Mouse (Mus musculus): Measurements from ENCODE around the gene Arhgap10. TPM values are rescaled to one million over a fixed set of nuclear protein-coding genes. Genes with fewer than 3 reads are reported as not detected.

The Arhgap10 gene
- polyA plus RNA-seq, 1 experiment from 2014 or later, result 116 TPM

DNA sequence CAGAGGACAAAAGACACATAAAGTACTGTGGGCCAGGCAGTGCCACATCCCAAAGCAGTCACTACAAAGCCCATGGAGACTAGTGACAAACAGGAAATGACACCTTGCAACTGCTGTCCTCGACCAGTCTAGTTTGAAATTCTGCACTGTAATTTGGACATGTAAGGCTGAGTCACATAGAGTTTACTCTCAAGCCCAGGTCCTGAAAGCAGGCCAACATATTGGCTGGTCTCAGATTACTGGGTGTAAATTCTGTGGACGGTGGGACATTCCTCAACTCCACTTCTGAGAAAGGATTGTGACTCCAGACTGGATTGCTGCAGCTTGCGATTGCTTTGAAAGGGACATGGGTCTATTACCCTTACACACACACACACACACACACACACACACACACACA lies 229.7 kb downstream of the Arhgap10 start:
- 45% methylated on average over 1 of the region's 3 CpGs for WGBS (ENCODE audit: missing documents)
- Histone ChIP-seq H3K27ac (no peak overlapping the region), H3K36me3 (ENCODE audit: inconsistent target) (0 out of 2 replicates have a peak, but pooled peaks cover 4% of the 10 kb centered on the region), H3K4me3 (ENCODE audit: inconsistent target) (no peak overlapping the region), H3K79me2 (ENCODE audit: inconsistent target) (peaks cover 71% of the 10 kb centered on the region)

DNA sequence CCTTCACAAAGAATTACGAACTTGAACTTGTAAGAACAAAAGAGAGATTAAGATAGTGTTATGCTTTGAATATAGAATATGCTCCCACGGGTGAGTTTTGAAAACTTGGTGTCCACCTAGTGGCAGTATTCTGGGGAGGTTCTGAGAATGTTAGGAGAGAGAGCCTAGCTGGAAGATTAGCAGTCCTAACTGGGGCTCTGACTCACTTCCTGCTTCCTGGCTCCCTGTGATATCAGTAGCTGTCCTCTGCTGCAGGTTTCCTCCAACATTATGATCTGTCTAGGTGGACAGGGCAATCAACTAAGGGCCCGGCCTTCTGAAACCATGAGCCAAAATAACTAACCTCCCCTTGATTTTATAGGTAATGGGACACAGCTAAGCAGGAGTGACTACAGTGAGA lies 233.3 kb downstream of the Arhgap10 start:
- H3K36me3 ChIP-seq (ENCODE audit: inconsistent target), result 0 out of 2 replicates have a peak, but pooled peaks cover 4% of the 10 kb centered on the region
- 98% methylated on average over 3 of the region's 3 CpGs for WGBS (ENCODE audit: missing documents)
- H3K4me3 ChIP-seq (ENCODE audit: inconsistent target), result no peak overlapping the region

DNA sequence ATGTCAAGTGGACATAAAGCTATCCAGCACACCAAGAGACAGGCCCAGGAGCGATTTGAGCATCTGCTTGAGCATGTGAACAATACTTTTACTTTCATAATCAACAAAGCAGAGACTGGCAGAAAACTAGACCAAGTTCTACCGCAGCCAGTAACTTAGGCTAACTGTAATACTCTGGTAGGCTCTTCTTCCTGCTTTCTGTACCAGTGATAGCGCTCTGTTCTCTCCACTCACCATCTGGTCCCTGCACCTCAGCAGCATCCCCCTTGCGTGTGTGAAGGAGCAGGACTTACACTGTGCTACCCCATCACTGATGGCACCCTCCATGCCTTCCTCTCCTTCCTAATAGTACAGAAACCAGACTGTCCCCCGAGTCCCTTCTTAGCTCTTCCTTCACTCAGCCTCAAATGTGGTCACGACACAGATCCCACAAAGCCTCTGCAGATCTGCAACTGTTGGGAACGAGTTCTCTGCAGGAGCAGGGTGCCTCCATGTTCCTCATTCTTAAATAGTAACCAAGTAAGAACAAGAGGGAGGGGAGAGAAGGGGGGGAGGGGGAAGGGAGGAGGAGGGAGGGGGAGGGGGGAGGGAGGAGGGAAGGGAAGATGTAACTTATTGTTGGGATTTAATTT lies 235.0 kb downstream of the Arhgap10 start:
- 42% methylated on average over 7 of the region's 7 CpGs for WGBS (ENCODE audit: missing documents)
- Histone ChIP-seq H3K79me2 (ENCODE audit: inconsistent target) (peaks cover 64% of the 10 kb centered on the region; the same call in 1 of the 2 replicates), H3K4me3 (ENCODE audit: inconsistent target) (no peak overlapping the region), H3K27ac (no peak overlapping the region), H3K36me3 (ENCODE audit: inconsistent target) (no peaks in the 10 kb centered on the region)

More for the DNA sequence above, 233.3 kb downstream of the Arhgap10 start:
- Histone ChIP-seq H3K27ac (no peak overlapping the region), H3K79me2 (ENCODE audit: inconsistent target) (peaks cover 64% of the 10 kb centered on the region; the same call in 1 of the 2 replicates)

DNA sequence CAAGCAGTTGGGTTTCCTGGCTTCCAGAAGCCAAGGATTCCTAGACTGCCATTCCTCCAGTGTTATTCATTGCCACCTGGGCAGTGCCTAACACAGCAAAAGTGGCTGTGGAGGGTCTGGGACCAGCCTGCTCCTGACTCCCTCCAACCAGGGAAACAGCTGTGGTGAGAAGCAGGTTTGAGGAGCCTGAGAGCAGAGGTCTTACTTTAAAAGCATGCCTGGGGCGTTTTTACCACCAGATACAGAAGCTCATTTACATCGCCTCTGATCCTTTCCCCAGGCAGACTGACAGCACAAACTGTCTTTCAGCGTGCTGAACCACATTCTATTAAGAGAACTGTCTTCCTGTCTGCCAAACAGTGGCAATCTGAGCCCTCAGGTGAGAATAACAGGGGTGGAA lies 237.8 kb downstream of the Arhgap10 start:
- 85% methylated on average over 3 of the region's 3 CpGs for WGBS (ENCODE audit: missing documents)
- H3K27ac ChIP-seq, result no peak overlapping the region
- H3K36me3 ChIP-seq (ENCODE audit: inconsistent target), result peaks cover 9% of the 10 kb centered on the region
- H3K4me3 ChIP-seq (ENCODE audit: inconsistent target), result no peak overlapping the region
- H3K79me2 ChIP-seq (ENCODE audit: inconsistent target), result peaks cover 41% of the 10 kb centered on the region; the same call in 1 of the 2 replicates

DNA sequence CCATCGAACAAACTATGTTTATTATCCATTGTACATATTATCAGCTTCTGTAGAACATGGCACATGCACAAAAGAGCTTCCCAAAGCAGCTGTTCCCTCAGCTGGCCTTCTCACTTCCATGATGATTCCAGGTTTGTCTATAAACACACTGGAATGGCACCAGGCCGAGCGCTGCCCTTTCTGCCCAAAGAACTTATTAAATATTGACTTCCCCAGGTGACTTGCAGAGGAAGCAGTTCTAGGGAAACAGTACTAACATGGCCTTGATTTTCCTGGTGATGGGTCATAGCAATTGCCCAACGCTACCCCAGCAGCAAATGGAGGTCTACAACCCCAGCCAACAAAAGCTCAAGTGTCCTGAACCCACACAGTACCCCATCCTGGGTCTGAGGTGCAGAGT lies 239.5 kb downstream of the Arhgap10 start:
- Histone ChIP-seq H3K79me2 (ENCODE audit: inconsistent target) (peaks cover 35% of the 10 kb centered on the region; the same call in 1 of the 2 replicates), H3K36me3 (ENCODE audit: inconsistent target) (peaks cover 9% of the 10 kb centered on the region), H3K27ac (no peak overlapping the region), H3K4me3 (ENCODE audit: inconsistent target) (no peak overlapping the region)
- 95% methylated on average over 4 of the region's 4 CpGs for WGBS (ENCODE audit: missing documents)

DNA sequence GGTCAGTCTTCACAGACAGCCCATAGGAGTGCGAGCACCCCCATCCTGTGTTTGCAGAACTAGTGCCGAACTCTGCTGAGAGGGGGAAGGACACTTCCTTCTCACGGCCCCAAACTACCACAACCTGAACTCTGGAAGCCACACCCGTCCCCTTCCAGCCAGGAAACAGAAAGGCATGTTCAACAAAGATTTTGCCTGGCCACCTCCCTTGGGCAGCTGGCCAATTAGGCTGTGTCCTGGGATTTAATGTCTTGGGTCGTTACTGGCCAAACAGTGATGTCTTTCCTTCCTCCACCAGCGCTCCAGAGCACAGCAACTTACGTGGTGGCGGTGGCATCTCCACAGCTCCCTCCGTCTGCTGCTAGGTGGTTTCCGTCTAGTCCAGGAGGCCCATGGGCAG lies 240.9 kb downstream of the Arhgap10 start:
- Histone ChIP-seq H3K27ac (no peak overlapping the region), H3K4me3 (ENCODE audit: inconsistent target) (no peak overlapping the region), H3K36me3 (ENCODE audit: inconsistent target) (peaks cover 9% of the 10 kb centered on the region), H3K79me2 (ENCODE audit: inconsistent target) (peaks cover 34% of the 10 kb centered on the region; the same call in 1 of the 2 replicates)
- whole genome bisulfite sequencing (ENCODE audit: missing documents), result 37% methylated on average over 10 of the region's 10 CpGs

DNA sequence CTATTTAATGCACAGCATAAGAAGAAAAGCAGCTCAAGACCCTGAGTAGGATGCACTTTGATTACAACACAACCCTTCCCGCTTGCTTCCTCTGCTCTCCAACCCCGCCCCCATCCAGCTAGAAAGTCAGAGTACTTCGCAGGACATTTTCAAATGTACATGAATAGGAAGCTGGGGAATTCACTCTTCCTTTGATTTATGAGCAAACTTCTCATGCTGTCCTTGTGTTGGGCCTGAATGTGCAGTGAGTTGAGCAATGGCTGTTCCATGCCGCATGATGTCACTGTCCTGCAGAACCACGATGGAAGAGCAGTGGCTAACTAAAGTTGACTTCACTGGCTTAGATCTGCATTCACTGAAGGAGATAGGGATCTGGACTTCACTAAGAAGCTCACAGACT lies 242.2 kb downstream of the Arhgap10 start:
- H3K27ac ChIP-seq, result no peak overlapping the region
- 65% methylated on average over 5 of the region's 5 CpGs for WGBS (ENCODE audit: missing documents)
- H3K4me3 ChIP-seq (ENCODE audit: inconsistent target), result no peak overlapping the region
- H3K36me3 ChIP-seq (ENCODE audit: inconsistent target), result peaks cover 19% of the 10 kb centered on the region
- H3K79me2 ChIP-seq (ENCODE audit: inconsistent target), result peaks cover 24% of the 10 kb centered on the region; the same call in 1 of the 2 replicates

DNA sequence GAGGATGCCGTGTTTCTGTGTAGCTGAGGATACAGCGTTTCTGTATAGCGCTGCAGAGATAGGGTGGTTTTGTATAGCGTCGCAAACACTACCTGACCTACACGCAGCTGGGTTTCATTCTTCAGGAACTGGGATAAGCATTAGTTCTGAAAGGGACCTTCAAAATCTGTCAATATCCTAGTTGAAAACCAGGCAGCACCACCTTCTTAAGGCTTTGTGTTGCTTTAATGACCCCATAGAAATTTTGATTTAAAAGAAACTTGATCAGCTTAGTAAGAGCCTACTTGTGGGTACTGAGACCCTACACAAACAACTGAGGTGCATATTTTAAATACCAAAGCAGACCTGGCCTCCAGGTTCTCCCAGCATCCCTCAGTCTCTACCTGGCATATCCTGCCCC lies 245.6 kb downstream of the Arhgap10 start:
- Histone ChIP-seq H3K4me3 (ENCODE audit: inconsistent target) (no peak overlapping the region), H3K36me3 (ENCODE audit: inconsistent target) (peaks cover 37% of the 10 kb centered on the region), H3K79me2 (ENCODE audit: inconsistent target) (no peaks in the 10 kb centered on the region), H3K27ac (no peak overlapping the region)
- 96% methylated on average over 6 of the region's 6 CpGs for WGBS (ENCODE audit: missing documents)

DNA sequence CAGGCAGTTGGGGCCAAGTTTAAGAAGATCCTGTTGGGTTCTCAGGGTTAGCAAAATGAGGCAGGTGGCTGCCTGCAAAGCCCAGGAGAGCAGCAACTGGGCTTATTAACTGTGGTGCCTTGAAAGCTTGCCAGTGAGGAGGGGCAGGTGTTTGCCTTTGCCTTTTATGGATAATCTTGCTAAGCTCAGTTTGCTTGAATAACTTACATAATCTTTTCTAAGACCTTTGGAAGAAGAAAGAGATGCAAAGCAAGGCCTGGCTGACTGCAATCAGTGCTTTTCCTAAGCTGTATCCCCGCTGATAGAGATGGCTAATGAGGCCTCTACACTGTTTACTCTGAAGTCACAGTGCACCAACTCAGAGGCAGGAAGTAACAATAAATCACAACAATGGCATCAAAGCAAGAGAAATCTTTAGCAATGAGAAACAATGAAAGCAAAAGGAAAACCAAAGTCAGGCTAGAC lies 249.8 kb downstream of the Arhgap10 start:
- Histone ChIP-seq H3K27ac (no peak overlapping the region), H3K4me3 (ENCODE audit: inconsistent target) (no peak overlapping the region), H3K36me3 (ENCODE audit: inconsistent target) (peaks cover 54% of the 10 kb centered on the region), H3K79me2 (ENCODE audit: inconsistent target) (no peaks in the 10 kb centered on the region)
- 100% methylated on average over 1 of the region's 1 CpGs for WGBS (ENCODE audit: missing documents)

DNA sequence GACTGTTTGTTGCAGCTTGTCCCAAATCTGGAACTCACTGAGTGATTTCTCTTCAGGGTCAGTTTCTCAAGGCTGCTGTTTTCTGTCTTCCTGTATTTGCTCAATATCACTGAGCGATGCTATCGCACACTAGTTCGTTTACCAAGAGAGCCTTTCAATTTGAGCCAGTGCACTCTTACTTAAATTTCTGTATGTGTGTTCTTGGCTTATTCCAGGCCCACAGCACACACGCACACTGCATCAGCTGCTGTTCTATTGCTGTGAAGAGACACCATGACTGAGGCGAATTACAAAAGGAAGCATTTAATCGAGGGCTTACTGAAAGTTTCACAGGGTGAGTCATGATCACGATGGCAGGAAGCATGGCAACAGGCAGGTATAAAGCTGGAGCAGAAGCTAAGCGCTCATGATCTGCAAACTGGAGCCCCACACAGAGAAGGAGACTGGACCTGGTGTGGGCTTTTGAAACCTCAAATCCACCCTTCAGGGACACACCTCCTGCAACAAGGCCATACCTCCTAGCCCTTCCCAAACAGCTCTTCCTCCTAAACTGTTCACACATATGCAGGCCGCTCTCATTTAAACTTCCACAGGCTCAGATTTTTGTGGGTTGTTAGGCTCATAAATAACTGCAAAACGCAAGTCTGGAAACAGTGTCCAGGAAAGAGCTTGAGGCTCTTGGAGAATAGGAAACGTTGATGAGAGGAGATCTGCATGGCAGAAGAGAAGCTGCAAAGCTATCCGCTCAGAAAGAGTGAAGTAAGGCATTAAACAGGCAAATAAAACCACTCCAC lies 255.3 kb downstream of the Arhgap10 start:
- WGBS (ENCODE audit: missing documents), result 81% methylated on average over 12 of the region's 12 CpGs
- Histone ChIP-seq H3K79me2 (ENCODE audit: inconsistent target) (no peaks in the 10 kb centered on the region), H3K27ac (no peak overlapping the region), H3K36me3 (ENCODE audit: inconsistent target) (peaks cover 57% of the 10 kb centered on the region), H3K4me3 (ENCODE audit: inconsistent target) (no peak overlapping the region)

DNA sequence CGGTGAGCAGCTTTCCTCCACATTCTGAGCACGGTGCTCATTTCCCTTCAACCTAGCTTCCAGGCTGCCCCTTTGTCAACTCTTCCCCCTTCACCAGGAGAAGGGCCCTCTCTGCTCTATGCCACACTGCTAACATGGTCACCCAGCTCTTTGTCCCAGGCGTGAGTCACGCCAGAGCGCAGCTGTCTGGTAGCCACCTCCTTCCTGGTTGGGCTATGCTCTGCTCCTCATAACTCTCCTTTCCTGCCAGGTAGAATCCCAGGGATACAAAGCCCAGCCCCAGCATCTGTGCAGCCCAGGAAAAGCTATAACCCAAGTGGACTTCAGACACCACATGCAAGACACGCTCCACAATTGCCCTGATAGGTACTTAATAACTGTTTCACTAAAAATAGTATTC lies 256.5 kb downstream of the Arhgap10 start:
- Histone ChIP-seq H3K4me3 (ENCODE audit: inconsistent target) (no peak overlapping the region), H3K36me3 (ENCODE audit: inconsistent target) (peaks cover 59% of the 10 kb centered on the region), H3K79me2 (ENCODE audit: inconsistent target) (no peaks in the 10 kb centered on the region), H3K27ac (no peak overlapping the region)
- 98% methylated on average over 6 of the region's 6 CpGs for WGBS (ENCODE audit: missing documents)

DNA sequence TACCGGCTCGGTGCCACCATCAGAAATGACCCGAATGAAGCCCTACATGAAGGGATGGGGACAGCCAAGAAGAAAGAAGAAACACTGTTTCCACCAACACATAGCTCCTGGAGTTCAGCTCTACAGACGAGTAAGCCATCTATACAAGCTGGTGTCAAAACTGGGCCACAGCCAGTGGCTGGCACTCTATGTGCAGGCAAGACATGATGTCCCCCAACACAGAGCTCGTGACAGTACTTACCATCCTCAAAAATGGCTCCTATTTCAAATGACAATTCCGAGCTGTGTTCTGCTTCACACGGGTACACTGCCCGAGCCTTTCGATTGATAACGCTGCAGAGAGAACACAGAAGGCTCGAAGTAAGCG lies 260.7 kb downstream of the Arhgap10 start:
- no peak overlapping the region for H3K27ac ChIP-seq
- 94% methylated on average over 12 of the region's 12 CpGs for WGBS (ENCODE audit: missing documents)
- peaks cover 72% of the 10 kb centered on the region for H3K36me3 ChIP-seq (ENCODE audit: inconsistent target)
- H3K79me2 ChIP-seq (ENCODE audit: inconsistent target), result no peaks in the 10 kb centered on the region
- no peak overlapping the region for H3K4me3 ChIP-seq (ENCODE audit: inconsistent target)

DNA sequence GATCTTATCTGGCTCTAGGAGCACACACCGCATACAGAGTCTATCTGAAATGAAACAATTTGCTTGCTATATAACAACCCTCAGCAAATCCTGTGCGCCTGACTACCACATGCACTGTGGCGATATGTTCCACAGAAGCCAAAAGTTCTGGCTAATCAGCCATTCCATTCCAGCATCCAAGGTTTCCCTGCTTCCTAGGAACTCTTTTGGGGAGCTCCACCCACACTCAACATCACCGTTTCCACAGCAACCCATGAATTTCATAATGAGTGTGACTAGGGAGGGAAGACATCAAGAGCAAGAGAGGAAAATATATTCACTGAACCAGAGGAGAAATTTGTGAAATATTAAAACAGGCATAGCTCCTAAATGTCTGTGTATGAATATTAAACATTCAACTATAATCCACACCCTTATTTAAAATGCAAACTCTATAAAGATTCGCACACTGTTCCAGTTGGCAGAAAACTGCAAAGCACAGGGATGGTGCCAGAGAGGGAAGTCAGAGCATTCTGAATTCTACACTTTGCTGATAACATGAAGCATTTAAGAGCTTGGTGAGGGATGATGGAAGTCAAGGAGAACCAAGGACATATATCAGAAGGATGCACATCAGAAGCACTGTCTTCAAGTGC lies 261.2 kb downstream of the Arhgap10 start:
- Histone ChIP-seq H3K4me3 (ENCODE audit: inconsistent target) (no peak overlapping the region), H3K79me2 (ENCODE audit: inconsistent target) (no peaks in the 10 kb centered on the region), H3K36me3 (ENCODE audit: inconsistent target) (peaks cover 72% of the 10 kb centered on the region), H3K27ac (no peak overlapping the region)
- WGBS (ENCODE audit: missing documents), result 91% methylated on average over 5 of the region's 5 CpGs

DNA sequence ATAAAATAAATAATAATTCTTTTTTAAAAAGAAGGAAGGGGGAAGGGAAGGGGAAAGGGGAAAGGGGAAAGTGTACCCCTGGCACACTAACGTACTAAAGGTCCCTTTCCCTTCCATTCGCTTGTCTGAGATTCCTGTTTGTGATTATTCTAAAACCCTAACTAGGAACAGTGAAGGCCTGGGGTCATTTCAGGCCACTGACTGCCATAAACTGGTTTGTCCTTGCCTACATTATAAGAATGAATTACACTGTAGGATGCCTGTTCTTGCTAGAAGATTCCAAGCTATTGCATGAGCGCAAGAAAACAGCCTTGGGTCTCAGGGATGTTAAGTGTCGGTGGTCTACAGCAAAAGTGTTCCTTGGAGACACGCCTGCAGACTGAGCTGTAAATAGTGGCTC lies 263.3 kb downstream of the Arhgap10 start:
- Histone ChIP-seq H3K36me3 (ENCODE audit: inconsistent target) (peaks cover 85% of the 10 kb centered on the region), H3K27ac (no peak overlapping the region), H3K4me3 (ENCODE audit: inconsistent target) (no peak overlapping the region), H3K79me2 (ENCODE audit: inconsistent target) (no peaks in the 10 kb centered on the region)
- 87% methylated on average over 5 of the region's 5 CpGs for WGBS (ENCODE audit: missing documents)

DNA sequence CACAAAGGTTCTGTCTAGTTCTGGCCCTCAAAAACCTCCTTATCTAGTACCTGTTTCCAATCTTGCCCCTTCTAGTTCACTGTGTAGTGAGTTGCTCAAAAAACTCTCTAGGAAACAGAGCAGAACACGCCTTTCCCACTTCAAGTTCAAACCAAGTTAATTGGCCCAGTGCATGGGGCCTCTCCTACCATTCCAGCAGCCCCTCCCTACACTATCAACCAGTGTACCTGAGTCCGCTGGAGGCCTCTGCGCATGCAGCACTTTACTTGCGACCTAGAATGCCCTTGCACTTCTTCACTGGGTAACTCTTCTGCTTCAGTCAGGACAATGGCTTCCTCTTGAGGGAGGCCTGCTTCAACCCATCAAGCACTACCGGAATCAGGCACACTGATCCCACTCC lies 266.6 kb downstream of the Arhgap10 start:
- Histone ChIP-seq H3K79me2 (ENCODE audit: inconsistent target) (no peaks in the 10 kb centered on the region), H3K4me3 (ENCODE audit: inconsistent target) (no peak overlapping the region), H3K36me3 (ENCODE audit: inconsistent target) (peaks cover 80% of the 10 kb centered on the region), H3K27ac (no peak overlapping the region)
- WGBS (ENCODE audit: missing documents), result 96% methylated on average over 5 of the region's 5 CpGs
